Mouse (Mus musculus) erythroblast, embryonic 14.5 days (primary cell): ENCODE measurements around the gene Tmcc1.
"Not testable (repeated sequence)": the region's sequence is repeated elsewhere in the genome, so short reads cannot be mapped to it uniquely, and the experiment has no call there.

Experiments
- GATA1 ChIP-seq: IDR thresholded peaks from 2 replicates; pipeline ENCODE4 v1.6.1; 2012; ENCODE audit warnings: low read length, inconsistent platforms, mixed read lengths
- TAL1 ChIP-seq: IDR thresholded peaks from 3 replicates; pipeline ENCODE4 v1.6.1; 2012; ENCODE audit warnings: low read length, inconsistent platforms, mixed read lengths

DNA sequence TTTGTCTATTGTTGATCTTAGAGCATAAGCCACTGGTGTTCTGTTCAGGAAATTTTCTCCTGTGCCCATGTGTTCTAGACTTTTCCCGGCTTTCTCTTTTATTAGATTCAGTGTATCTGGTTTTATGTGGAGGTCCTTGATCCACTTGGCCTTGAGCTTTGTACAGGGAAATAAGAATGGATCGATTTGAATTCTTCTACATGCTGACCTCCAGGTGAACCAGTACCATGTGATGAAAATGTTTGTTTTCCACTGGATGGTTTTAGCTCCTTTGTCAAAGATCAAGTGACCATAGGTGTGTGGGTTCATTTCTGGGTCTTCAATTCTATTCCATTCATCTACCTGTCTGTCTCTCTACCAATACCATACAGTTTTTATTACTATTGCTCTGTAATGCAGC is 41.5 kb upstream of the Tmcc1 start:
- TF ChIP-seq TAL1, GATA1: not testable (repeated sequence)
